Mouse (Mus musculus): ENCODE measurements around the gene Cebpa. TPM values are rescaled to one million over a fixed set of nuclear protein-coding genes. Genes with fewer than 3 reads are reported as not detected.

Gene Cebpa
- total RNA-seq, 2 experiments from 2014 or later: 0.30 to 9.6 TPM

DNA sequence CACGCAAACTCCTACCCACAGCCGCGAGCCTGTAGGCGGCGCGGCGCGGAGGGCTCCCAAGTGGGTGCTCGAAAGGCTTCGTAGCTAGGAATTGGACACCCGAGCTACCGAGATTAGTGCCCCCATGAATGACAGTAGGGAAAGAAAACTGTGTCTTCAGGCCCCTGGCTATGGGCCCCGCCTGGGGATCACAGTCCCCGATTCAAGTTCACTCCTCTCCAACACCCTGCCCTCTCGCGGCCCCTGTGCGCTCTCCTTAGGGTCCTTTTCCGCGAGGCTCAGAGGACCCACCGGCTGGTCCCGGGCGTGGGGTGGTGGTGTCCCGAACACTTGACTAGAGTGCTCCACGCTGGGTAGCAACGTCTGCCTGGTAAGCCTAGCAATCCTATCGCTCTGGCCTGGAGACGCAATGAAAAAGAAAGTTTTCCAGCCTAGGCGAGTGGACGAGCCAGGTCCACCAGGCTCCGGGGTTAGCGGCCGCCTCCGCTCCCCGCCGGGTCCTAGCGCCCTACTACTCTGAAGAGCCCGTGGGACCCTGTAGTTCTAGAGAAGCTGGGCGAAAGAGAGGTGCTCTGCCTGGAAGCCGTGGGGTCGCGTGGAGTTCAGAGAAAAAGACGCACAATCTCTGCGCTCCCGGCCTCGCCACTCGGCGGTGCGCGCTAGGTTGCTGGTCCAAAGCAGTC is 853 bp upstream of the Cebpa start:
- no peak for ATAC-seq (replicated peaks; ENCODE audit: low FRiP score, poor library complexity, severe bottlenecking)

DNA sequence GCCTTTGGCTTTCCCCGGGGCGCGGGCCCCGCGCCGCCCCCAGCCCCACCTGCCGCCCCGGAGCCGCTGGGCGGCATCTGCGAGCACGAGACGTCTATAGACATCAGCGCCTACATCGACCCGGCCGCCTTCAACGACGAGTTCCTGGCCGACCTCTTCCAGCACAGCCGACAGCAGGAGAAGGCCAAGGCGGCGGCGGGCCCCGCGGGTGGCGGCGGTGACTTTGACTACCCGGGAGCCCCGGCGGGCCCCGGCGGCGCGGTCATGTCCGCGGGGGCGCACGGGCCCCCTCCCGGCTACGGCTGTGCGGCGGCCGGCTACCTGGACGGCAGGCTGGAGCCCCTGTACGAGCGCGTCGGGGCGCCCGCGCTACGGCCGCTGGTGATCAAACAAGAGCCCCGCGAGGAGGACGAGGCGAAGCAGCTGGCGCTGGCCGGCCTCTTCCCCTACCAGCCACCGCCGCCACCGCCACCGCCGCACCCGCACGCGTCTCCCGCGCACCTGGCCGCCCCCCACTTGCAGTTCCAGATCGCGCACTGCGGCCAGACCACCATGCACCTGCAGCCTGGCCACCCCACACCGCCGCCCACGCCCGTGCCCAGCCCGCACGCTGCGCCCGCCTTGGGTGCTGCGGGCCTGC is 533 bp downstream of the Cebpa start:
- no peak for ATAC-seq (replicated peaks; ENCODE audit: low FRiP score, poor library complexity, severe bottlenecking)

DNA sequence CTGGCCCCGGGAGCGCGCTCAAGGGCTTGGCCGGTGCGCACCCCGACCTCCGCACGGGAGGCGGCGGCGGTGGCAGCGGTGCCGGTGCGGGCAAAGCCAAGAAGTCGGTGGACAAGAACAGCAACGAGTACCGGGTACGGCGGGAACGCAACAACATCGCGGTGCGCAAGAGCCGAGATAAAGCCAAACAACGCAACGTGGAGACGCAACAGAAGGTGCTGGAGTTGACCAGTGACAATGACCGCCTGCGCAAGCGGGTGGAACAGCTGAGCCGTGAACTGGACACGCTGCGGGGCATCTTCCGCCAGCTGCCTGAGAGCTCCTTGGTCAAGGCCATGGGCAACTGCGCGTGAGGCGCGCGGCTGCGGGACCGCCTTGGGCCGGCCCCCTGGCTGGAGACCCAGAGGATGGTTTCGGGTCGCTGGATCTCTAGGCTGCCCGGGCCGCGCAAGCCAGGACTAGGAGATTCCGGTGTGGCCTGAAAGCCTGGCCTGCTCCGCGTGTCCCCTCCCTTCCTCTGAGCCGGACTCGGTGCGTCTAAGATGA is 1.1 kb downstream of the Cebpa start:
- ATAC-seq (replicated peaks; ENCODE audit: low FRiP score, poor library complexity, severe bottlenecking): no peak

DNA sequence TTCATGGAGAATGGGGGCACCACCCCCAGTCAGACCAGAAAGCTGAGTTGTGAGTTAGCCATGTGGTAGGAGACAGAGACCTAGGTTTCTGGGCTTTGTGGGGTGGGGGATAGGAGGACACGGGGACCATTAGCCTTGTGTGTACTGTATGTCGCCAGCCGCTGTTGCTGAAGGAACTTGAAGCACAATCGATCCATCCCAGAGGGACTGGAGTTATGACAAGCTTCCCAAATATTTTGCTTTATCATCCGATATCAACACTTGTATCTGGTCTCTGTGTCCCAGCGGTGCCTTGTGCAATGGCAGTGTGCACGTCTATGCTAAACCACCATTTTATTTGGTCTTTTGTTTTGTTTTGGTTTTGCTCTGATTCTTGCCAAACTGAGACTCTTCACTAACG is 2.1 kb downstream of the Cebpa start:
- ATAC-seq (replicated peaks; ENCODE audit: low FRiP score, poor library complexity, severe bottlenecking): no peak

DNA sequence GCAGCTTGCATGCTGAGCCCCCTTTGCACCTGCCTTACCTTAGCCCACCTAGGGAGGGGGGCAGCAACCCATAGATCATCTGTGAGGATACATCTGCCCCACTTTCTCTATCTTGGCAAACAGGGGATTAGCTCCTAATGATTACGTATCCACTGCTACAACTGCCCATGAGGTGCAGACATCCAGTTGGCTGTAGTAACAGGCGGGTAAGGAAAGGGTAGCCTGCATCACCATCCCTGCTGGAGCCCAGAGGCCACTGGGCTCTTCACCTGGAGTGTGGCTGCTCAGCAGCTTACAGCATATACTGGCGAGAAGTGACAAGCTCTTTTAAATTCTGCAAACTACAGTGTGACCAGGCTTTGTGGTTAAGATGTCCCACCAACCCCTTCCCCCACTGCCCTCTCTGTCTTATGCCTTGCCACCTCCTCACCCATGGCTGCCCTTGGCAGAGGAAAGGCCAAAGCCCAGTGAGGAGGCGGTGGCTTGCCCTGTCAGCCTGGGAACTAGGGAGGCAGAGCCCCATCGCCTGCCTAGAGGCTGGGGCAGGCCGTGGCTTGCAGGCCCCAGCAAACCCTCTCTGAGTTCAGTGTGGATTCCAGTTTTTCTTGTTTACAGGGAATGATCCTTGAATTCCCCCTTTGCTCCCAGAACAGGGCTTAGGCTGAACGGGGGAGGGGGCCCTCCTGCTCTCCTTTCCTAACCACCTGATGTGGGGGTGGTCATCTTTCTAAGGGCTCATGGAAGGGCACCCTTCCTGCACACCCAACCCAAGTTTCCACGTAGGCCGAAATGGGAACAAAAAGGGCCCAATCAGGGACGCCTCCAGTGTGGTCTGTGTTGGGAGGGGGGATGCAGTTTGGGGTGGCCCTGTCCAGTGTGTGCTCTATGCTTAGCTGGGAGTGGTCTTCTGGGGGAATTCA is 3.6 kb downstream of the Cebpa start:
- no peak for ATAC-seq (replicated peaks; ENCODE audit: low FRiP score, poor library complexity, severe bottlenecking)

DNA sequence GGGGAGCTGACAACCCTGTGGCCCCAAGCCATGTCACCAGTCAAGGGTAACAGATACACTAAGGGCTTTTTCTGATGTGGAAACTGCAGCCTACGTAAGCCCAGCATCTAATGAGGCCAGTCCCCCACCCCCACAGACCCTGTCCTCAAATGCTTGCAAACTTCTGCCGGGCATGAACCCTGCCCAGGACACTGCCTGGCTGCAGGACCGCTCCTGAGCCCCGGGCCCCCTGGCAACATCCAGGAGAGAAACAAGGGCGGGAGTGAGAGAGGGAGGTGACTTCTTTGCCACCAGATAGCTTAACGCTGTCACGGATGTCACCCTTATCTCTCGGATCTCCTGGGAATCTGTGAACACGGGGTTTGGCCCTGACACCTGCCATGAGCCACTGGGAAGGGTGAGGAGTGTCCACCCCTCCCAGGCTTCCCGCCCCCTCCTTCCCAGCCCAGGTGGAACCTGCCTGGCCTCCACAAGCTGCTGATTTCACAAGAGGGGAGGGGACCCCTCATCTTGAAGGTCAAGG is 4.4 kb downstream of the Cebpa start:
- no peak for ATAC-seq (replicated peaks; ENCODE audit: low FRiP score, poor library complexity, severe bottlenecking)

DNA sequence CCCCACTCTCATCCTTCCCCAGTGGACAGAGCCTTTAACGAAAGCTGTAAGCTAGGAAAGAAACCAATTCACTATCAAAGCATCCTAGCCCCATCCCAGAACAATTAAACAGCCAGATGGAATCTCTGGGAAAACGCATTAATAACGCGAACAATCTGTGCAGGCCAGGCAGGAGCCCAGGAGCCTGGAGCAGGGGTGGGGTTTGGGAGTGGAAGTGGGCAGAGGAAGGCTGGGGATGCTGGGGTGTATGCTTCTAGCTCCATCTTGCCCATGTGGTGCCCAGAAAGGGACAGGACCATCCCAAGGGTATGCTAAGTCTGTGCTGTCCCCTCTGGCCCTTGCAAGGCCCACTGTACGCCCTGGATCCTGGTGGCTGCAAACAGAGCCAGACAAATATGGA is 5.1 kb downstream of the Cebpa start:
- no peak for ATAC-seq (replicated peaks; ENCODE audit: low FRiP score, poor library complexity, severe bottlenecking)

DNA sequence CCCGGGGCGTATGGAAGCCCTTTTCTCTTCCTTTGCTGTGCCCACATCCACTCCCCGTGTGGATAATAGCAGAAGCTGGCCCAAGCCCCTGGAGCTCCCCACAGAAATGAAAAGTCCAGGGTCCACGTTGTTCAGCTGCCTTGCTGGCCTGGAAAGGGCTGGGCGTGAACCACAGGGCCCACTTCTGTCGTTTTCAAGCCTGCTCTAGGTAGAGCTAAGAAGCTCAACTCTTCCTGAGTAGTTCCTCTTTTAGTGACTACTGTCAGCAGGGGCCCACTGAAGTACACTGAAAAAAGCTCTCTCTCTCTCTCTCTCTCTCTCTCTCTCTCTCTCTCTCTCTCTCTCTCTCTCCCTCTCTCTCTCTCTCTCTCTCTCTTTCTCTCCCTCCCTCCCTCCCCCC is 5.7 kb downstream of the Cebpa start:
- ATAC-seq (replicated peaks; ENCODE audit: low FRiP score, poor library complexity, severe bottlenecking): no peak

DNA sequence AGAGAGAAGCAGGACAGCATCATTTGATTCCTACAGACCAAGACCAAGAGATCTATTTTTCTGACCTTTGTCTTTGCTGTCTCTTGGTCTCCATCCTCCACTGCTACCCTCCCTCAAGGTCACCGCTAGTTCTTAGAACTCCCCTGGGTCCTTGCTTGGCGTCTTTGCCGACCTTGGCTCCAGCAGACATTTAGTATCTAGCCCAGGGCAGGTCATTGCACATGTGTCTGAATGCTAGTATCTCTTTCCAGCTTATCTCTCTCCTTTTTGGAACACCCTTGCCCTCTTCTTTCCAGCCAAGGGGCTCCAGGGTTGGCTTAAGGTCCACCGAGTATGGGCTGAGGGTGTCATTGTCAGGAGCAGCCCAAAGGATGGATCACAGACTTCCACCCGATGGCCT is 6.9 kb downstream of the Cebpa start:
- ATAC-seq (replicated peaks; ENCODE audit: low FRiP score, poor library complexity, severe bottlenecking): no peak

DNA sequence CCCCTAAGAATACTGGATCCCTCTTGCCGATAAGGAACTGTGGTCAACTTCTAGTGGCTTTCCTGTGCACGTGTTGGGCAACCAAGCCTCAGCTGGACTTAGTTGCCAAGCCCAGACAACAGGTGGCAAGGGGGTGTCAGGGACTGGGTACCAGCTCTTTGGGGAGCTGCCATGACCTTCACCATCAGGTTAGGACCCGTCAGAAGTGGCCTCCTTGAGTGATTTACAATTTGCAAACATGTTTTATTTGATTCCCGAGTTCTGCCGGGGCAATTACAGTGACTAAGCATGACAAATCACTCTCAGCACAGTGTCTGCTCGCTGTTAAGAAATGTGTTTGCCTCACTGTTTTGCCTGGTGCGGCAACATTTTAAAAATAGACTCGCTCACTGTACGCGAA is 7.9 kb downstream of the Cebpa start:
- no peak for ATAC-seq (replicated peaks; ENCODE audit: low FRiP score, poor library complexity, severe bottlenecking)

DNA sequence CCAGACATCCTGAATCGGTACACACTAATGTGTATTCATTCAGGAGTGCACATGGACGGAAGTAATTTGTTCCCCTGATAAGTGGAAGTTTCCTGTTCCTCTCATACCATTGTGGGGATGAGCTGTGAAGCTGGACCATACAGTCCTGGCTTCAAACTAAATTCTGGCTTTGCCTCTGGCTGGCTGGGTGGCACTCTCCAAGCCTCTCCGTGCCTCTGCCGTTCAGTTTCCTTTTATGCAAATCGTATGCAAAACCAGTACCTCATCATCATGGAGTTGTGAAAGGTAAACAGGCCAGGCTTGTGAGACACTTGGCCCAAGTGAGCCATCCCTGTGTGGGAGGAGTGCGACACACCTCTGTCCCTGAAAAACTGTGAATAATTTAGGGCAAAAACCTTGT is 8.6 kb downstream of the Cebpa start:
- no peak for ATAC-seq (replicated peaks; ENCODE audit: low FRiP score, poor library complexity, severe bottlenecking)

DNA sequence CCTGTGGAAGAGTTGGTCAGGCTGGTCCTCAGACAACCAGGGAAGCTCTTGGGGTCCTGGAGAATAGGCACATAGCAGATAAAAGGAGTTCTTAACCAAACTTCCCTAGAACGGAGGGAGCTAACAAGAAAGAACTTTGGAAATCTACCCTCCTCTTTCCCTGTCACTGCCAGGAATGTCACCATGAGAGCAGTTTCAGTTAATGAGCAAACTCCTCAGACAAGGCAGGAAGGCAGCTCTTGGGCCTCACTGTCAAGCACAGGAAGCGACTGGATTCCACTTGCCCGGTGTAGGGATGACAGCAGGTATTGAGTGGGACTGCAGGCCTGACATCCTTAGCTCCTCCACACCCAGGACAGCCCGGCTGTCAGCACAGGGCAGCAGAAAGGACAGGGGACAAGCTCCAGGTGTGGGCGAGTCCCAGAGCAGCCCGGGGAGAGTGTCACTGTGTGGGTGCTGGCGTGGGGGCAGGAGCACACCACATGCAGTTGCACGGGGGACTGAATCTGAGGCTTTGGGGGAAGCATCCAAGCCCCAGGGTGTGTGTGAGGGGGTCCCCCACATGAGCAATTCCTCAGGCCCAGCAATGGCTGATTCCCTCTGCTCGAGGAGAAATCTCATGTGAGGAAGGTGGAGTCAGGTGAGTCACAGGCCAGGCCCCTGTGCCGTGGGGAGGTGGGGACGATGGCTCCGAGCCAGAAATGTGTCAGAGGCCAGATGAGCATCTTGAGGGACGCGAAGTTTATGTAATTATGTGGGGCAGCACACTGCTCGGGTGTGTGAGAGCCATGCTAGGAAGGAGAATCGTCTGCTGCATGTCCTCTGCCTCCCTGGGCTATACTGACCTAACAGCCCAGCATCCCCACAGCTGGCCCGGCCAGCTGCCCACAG is 9.8 kb downstream of the Cebpa start:
- no peak for ATAC-seq (replicated peaks; ENCODE audit: low FRiP score, poor library complexity, severe bottlenecking)

DNA sequence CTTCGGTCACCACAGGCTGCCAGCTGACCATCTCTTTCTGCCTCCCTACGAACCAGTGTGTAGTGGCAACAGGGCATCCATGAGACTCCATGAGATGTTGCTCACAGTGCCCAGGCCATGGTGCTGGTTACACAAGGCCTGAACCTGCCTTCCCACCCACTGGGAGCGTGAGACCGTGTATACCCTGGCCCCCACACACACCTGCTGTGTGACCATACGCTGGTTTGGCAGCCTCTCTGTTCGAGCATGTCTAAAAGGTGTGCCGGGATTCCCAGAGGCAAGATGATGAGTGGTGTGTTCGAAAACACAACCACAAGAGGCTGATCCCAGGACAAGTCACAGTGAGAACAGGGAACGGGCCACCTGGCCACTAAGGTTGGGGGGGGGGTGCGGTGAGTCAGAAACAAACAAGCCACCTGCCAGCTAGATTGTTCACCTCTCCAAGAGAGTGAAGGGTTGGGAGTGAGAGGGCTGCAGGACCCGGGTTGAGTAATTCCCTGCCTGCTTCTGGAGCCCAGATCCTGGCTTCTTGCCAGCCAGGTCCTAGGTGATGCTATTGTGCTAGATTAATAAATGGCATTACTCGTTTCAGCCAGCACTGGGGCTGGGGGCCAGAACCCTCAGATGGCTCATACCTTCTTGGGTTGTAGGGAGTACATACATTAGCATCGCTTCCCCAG is 11.1 kb downstream of the Cebpa start:
- no peak for ATAC-seq (replicated peaks; ENCODE audit: low FRiP score, poor library complexity, severe bottlenecking)

DNA sequence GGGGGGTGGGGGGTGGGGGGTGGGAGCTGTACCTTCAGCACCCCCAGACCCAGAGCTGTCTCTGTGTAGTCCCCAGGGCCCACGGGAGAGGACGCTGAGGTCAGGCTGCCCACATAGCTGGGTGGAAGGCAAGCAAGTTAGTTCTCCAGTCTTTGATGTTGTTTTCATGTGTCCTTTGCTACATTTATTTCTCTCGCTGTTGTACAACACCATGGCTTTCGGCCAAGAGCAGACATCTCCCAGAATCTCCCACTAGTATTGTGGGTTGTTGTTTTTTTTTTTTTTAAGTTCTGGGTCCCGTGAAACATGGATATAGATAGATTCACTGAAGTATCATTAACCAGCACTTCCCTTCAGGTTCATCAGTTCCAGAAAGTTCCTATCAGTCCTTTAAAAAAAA is 11.8 kb downstream of the Cebpa start:
- ATAC-seq (replicated peaks; ENCODE audit: low FRiP score, poor library complexity, severe bottlenecking): no peak

DNA sequence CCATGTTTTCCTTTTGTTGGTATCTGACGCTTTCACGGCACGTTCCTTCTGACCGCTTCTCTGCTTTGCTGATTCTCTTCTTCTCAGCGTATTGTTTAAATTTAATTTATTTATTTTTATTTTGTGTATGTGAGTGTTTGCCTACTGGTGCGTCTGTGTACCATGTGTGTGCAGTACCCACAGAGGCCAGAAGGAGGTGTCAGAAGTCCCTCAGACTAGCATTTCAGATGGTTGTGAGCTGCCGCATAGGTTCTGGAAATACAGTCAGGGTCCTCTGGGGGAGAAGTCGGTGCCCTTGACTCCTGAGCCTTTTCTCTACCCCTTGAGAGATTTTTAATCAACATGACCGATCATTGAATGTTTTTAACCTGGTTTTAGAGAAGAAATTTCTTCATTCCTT is 12.5 kb downstream of the Cebpa start:
- no peak for ATAC-seq (replicated peaks; ENCODE audit: low FRiP score, poor library complexity, severe bottlenecking)

DNA sequence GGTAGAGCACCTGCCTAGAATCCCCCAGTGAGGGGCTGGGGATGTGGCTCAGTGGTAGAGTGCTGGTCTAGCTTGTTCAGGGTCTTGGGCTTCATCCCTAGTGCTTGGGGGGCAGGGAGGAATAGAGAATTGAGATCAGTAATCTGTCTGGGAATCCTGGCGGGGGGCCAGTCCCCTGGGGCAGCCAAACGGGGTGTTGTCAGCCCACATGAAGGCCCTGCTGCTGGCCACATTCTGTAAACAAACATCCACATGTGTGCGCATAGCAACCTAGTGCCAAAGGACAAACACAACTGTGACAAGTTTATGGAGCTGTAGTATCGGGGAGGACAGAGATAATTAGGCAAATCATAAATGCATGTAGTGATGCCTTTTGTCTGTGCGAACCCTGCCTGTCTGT is 15.5 kb downstream of the Cebpa start:
- no peak for ATAC-seq (replicated peaks; ENCODE audit: low FRiP score, poor library complexity, severe bottlenecking)

DNA sequence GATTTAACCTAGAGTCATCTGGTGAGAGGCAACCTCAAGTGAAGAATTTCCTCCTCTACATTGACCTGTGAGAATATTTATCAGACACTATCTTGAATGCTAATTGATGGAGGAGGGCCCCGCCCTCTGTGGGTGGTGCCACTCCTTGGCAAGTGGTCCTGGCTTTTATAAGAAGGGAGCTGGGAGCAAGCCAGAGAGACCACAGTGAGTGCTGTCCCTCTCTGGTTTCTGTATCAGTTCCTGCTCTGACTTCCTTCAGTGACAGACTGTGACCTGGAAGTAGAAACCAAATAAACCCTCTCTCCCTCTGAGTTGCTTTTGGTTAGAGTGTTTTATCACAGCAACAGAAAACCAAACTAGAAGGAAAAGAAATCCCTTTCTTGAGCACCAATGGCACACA is 18.4 kb downstream of the Cebpa start:
- ATAC-seq (replicated peaks; ENCODE audit: low FRiP score, poor library complexity, severe bottlenecking): no peak

DNA sequence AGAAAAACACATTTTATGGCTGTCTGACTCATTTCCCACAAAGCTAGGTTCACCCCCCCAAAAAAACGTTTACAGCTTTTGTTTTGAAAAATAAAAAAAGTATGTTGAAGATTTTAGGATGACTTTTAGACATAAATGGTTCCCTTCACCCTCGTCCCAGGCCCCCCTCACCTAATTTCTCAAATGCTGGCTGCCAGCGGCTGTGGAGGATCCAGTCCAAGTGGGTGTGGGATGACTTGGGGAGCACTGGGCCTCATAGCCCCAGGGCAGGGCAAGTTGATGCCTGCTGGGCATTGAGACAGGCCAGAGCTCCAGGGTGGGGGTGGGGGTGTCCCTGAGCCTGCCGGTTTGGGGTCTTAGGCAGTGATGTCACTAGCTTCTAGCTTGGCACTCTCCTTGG is 19.4 kb downstream of the Cebpa start:
- ATAC-seq (replicated peaks; ENCODE audit: low FRiP score, poor library complexity, severe bottlenecking): no peak

DNA sequence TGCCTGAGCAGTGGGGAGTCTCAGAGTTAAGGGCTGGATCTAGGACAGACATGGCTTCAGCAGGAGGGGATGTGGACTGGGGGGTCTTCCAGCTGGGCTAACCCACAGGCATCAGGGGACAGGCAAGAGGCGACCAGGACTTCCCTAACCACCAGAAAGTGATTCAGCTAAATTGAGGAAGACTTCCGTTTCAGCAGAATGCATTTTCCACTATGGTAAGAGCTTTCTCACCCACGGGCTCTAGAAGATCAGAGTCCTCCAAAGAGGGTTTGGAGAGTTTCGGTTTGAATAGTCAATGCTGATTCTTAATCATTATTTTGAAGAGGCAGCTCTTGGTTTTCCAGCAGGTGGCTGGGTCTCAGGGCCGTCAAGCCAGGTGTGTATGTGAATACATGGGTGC is 20.8 kb downstream of the Cebpa start:
- no peak for ATAC-seq (replicated peaks; ENCODE audit: low FRiP score, poor library complexity, severe bottlenecking)
